Mouse (Mus musculus) cortical plate, adult 2 months (tissue): ENCODE results near the gene Glis2.
A peak's percentile ranks its signal among the peaks of the same experiment; 100 is the strongest.

Source experiments
- CTCF ChIP-seq: fragments of 200-500 bp; IDR thresholded peaks from 2 replicates; pipeline ENCODE4 v1.5.1; 2011; ENCODE audit warnings: mild to moderate bottlenecking, control low read depth, low read length; ENCODE audit not compliant: insufficient read depth; ENCODE audit errors: extremely low read depth
- POLR2A ChIP-seq: fragments of 200-500 bp; IDR thresholded peaks from 2 replicates; pipeline ENCODE4 v1.6.1; 2011; ENCODE audit warnings: mild to moderate bottlenecking, low read length, control low read depth; ENCODE audit not compliant: insufficient read depth; ENCODE audit errors: extremely low read depth

DNA sequence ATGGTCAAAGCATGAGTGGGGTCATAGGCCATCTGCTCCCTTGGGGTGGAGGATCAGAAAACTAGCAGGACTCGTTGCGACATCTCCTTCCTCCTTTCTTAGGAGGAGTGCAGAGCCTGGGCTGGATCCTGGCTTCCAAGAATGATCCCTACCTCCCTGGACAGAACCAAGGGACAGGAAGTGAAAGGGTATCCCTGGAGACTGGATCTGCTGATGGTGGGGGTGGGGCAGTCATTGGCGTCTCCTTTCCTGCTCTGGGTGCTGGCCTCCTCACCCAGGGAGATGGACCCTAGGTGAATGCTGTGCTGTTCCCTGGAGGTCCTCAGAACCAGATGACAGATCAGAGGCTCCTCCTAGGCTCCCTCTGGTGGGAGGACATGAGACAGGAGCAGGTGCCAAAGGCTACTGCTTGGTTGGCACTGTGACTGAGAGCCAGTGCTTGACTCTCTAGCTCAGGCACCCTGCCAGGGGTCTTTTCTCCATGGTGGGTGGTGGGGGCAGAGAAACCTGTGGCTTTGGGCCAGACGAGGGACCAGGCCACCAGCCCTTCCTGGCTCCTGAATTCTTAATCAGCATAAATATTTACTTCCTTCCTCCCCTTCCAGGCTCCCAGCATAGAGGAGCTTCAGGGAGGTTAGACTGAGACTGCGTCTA lies 12.0 kb downstream of the Glis2 start:
- TF ChIP-seq CTCF (peak; percentile 27; the same call in 1 of the 2 replicates), POLR2A (no peak)
